Mouse (Mus musculus) kidney, embryonic 16.5 days (tissue): ENCODE results near the gene Mdga1. TPM values are rescaled to one million over a fixed set of nuclear protein-coding genes. Genes with fewer than 3 reads are reported as not detected.

Source experiments
- ATAC-seq: fragments of 200-750 bp; cut with Nextera tagmentation; 2 replicates; pipeline ENCODE4 v1.8.0; 2017; ENCODE audit warnings: moderate TSS enrichment; ENCODE audit not compliant: low FRiP score, low TSS enrichment
- H3K27ac ChIP-seq: fragments of 300-500 bp; sonication (generic); 2 replicates; pipeline ENCODE4 v1.5.1; 2014; ENCODE audit warnings: low read length
- H3K27me3 ChIP-seq: fragments of 300-500 bp; sonication (generic); 2 replicates; pipeline ENCODE4 v1.6.1; 2014; ENCODE audit warnings: low read length, control low read depth, mixed read lengths; ENCODE audit not compliant: insufficient read depth
- H3K36me3 ChIP-seq: fragments of 300-500 bp; sonication (generic); 2 replicates; pipeline ENCODE4 v1.6.1; 2014; ENCODE audit warnings: low read length, control low read depth, mixed read lengths; ENCODE audit not compliant: insufficient read depth
- H3K4me1 ChIP-seq: fragments of 300-500 bp; sonication (generic); 2 replicates; pipeline ENCODE4 v1.6.1; 2014; ENCODE audit warnings: low read length, control low read depth, mixed read lengths; ENCODE audit not compliant: insufficient read depth
- H3K4me2 ChIP-seq: fragments of 300-500 bp; sonication (generic); replicated peaks from 2 replicates; pipeline ENCODE4 v1.6.1; 2014; ENCODE audit warnings: low read depth, low read length
- H3K4me3 ChIP-seq: fragments of 300-500 bp; sonication (generic); 2 replicates; pipeline ENCODE4 v1.5.1; 2014; ENCODE audit warnings: mild to moderate bottlenecking, low read length
- H3K9ac ChIP-seq: fragments of 300-500 bp; sonication (generic); replicated peaks from 2 replicates; pipeline ENCODE4 v1.6.1; 2014; ENCODE audit warnings: low read length
- H3K9me3 ChIP-seq: fragments of 300-500 bp; sonication (generic); 2 replicates; pipeline ENCODE4 v1.6.1; 2016; ENCODE audit warnings: low read length, control low read depth
- WGBS: fragments of 180-500 bp; shearing (Covaris S2); extraction: QIAGEN DNeasy Blood & Tissue Kit; methylation state at CpG from one replicate; pipeline ENCODE4 v1.1.7; 2014; 5-methylcytosine and 5-hydroxymethylcytosine counted together
- polyA plus RNA-seq: library from polyadenylated mRNA; unstranded; fragments of >200 nt; fragmentation: Nextera tagmentation; extraction: Ambion mirVana; gene quantifications from 2 replicates; pipeline ENCODE4 v1.2.1, GENCODE M21; 2015

Gene Mdga1
- polyA plus RNA-seq, 1 experiment from 2014 or later, result 2.4 TPM

DNA sequence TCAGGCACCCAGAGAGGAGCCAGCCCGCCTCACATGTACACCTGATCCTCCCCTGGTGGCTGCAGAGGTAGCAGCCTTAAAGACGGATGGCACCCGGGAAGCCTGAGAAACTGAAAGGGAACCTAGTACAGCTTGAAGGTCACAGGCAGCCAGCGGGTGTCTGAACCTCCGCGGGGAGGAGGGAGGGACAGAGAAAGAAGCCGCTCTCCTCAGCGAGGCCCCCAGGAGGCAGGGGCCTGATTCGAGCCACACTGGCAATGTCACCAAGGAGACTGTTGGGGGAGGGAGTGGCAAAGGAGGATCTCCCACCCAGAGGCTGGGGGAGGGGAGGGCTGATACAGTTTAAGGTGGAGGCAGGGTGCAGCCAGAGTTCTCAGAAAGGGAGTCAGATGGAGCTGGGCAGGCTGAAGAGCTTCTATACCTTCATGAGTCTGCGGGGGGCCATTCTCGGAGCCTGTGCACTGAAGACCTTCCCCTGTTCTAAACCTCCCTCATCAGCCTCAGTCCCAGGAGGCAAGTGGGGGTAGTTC, 6.1 kb downstream of the Mdga1 start:
- Histone ChIP-seq H3K36me3 (no peaks in the 10 kb centered on the region), H3K9ac (peak overlapping the region; percentile 3), H3K4me2 (peak overlapping the region; percentile 37), H3K9me3 (no peaks in the 10 kb centered on the region), H3K27ac (no peak overlapping the region; the same call in 1 of the 2 replicates), H3K27me3 (peaks cover 14% of the 10 kb centered on the region), H3K4me3 (peak overlapping the region; percentile 5; the same call in 1 of the 2 replicates), H3K4me1 (peaks cover 23% of the 10 kb centered on the region)
- 3% methylated on average over 11 of the region's 11 CpGs for WGBS
- peak; percentile 77 for ATAC-seq

DNA sequence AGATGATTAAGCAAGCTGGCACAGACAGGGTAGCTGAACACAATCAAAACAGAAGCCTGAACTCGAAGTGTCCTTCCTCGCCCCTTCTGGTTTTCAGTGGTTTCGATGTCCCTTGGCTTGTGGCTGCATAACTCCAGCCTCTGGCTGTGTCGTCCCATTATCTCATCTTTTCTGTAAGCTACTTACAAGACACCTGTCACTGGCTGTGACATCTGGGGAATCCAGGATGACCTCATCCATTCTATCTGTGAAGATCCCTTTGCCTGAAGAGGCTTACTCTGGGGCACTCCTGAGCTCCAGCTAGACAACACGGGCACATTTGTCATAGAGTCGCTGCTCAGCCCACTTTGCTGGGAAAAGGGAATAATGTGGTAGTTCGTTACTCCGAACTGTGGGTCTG, 14.0 kb downstream of the Mdga1 start:
- no peaks in the 10 kb centered on the region for H3K27me3 ChIP-seq
- no peaks in the 10 kb centered on the region for H3K36me3 ChIP-seq
- no peak overlapping the region for H3K27ac ChIP-seq
- H3K4me3 ChIP-seq, result no peak overlapping the region
- H3K9me3 ChIP-seq, result peaks cover 8% of the 10 kb centered on the region; the same call in 1 of the 2 replicates
- ATAC-seq, result no peak
- no peak overlapping the region for H3K9ac ChIP-seq
- peaks cover 11% of the 10 kb centered on the region for H3K4me1 ChIP-seq
- 72% methylated on average over 8 of the region's 8 CpGs for WGBS
- no peak overlapping the region for H3K4me2 ChIP-seq

DNA sequence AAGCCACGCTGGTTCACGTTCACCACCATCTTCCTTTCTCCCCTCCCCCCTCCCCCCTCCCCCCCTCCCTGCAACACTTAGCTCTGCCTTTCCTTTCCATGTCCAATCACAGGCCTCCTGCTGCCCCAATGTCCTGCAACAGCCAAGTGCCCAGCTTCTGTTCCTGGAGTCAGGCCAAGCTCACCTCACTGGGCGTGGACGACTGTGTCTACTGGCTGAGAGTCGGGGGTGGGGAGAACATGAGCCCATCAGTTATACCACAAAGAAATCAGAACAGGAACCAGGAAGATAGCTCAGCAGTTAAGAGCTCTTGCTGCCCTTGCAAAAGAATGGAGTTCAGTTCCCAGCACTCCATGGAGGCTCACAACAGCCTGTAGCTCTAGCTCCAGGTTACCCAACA, 15.6 kb downstream of the Mdga1 start:
- H3K36me3 ChIP-seq, result no peaks in the 10 kb centered on the region
- no peak overlapping the region for H3K9ac ChIP-seq
- no peaks in the 10 kb centered on the region for H3K27me3 ChIP-seq
- H3K27ac ChIP-seq, result no peak overlapping the region
- H3K4me2 ChIP-seq, result no peak overlapping the region
- H3K4me1 ChIP-seq, result peaks cover 15% of the 10 kb centered on the region
- peaks cover 8% of the 10 kb centered on the region; the same call in 1 of the 2 replicates for H3K9me3 ChIP-seq
- whole genome bisulfite sequencing, result 72% methylated on average over 5 of the region's 5 CpGs
- ATAC-seq, result no peak
- H3K4me3 ChIP-seq, result no peak overlapping the region

DNA sequence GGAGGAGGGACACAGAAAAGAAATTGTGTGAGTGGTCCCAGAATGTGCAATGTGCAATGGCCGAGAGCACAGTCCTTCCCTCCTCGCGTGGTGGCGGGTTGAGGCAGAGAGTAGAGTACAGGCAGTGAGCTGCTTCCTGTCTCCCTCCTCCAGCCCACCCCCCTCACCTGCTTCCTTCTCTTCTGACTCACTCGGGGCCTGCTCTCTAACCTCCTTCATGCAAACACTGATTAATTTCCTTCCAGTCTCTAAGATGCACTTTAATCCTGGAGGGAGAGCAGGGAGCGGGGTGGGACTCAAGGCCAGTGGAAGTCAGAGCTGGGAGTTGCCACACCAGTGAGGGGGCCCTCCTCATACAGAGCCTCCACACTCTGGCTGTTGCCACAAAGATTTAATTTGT, 18.8 kb downstream of the Mdga1 start:
- peak; percentile 83 for ATAC-seq
- Histone ChIP-seq H3K36me3 (no peaks in the 10 kb centered on the region), H3K27ac (peak overlapping the region; percentile 46; the same call in 1 of the 2 replicates), H3K4me1 (peaks cover 24% of the 10 kb centered on the region), H3K4me2 (no peak overlapping the region), H3K4me3 (no peak overlapping the region), H3K27me3 (no peaks in the 10 kb centered on the region), H3K9ac (no peak overlapping the region), H3K9me3 (no peaks in the 10 kb centered on the region)
- WGBS, result 16% methylated on average over 6 of the region's 6 CpGs

DNA sequence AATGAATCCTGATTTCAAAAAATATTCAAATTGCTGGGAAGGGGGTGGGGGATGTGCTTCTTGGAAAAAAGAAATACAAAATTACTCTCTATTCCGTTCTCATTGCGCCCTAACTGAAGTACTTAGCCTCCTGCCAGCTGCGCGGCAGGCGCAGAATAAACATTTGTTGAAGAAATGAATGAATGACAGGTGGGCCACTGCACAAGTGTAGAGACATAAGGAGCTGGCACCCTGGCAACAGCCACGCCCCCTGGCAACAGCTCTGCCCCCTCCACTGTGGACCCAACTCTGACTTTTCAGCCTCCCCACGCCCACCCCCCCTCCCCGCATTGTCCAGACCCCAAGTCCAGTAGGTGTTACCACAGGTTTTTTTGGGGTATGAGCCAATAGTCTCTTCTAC, 19.3 kb downstream of the Mdga1 start:
- 83% methylated on average over 8 of the region's 8 CpGs for WGBS
- Histone ChIP-seq H3K4me3 (no peak overlapping the region), H3K9me3 (no peaks in the 10 kb centered on the region), H3K4me1 (peaks cover 24% of the 10 kb centered on the region), H3K36me3 (no peaks in the 10 kb centered on the region), H3K27ac (peak overlapping the region; percentile 46; the same call in 1 of the 2 replicates), H3K9ac (no peak overlapping the region), H3K27me3 (no peaks in the 10 kb centered on the region), H3K4me2 (no peak overlapping the region)
- ATAC-seq, result no peak

DNA sequence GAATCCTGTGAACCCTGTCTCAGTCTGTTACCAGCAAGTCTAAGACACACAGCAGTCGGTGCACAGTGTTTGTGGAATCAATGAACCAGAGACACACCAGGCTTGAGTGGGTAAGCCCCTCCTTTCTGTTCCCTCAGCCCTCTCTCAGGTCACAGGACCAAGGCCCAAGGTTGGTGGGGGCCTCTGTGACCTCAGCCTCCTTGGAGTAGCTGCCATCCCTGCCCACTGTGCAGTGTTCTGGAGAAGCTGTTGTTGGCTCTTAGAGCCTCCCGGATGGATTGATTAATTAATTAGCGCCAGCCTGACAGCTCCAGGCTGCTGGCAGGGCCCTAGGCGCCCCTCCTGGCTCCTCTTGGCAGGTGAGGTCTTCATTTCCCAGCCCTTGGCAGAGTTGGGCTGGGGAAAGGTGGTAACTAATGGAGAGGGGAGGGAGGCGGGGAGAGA, 22.6 kb downstream of the Mdga1 start:
- 26% methylated on average over 5 of the region's 5 CpGs for WGBS
- no peak overlapping the region for H3K4me3 ChIP-seq
- ATAC-seq, result peak; percentile 80

DNA sequence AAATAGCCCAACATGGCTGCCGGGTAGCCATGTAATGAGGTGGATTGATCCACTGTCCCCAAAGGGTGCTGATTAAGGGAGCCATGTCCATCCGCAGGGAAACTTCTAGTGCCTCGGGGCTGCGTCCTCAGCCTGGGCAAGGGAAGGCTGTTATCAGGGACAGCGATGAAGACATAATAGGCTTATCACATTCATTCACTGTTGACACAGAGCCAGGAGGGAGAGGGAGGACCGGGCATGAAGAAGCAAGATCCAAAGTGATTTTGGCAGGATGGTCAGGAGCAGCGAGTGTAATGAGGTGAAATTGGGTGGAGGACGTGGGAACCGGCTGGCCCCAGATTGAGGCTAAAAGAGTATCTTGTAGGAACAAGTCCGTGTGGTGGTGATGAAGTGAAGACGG, 25.5 kb downstream of the Mdga1 start:
- no peak overlapping the region for H3K27ac ChIP-seq
- no peak overlapping the region for H3K4me3 ChIP-seq
- no peak for ATAC-seq
- H3K27me3 ChIP-seq, result no peaks in the 10 kb centered on the region
- no peaks in the 10 kb centered on the region for H3K36me3 ChIP-seq
- WGBS, result 91% methylated on average over 11 of the region's 11 CpGs
- H3K4me2 ChIP-seq, result no peak overlapping the region
- H3K9ac ChIP-seq, result no peak overlapping the region
- H3K9me3 ChIP-seq, result no peaks in the 10 kb centered on the region
- H3K4me1 ChIP-seq, result peaks cover 11% of the 10 kb centered on the region

More for the DNA sequence above, 22.6 kb downstream of the Mdga1 start:
- Histone ChIP-seq H3K4me1 (peaks cover 24% of the 10 kb centered on the region), H3K36me3 (no peaks in the 10 kb centered on the region), H3K27ac (no peak overlapping the region), H3K4me2 (no peak overlapping the region), H3K9me3 (no peaks in the 10 kb centered on the region), H3K27me3 (no peaks in the 10 kb centered on the region), H3K9ac (no peak overlapping the region)

DNA sequence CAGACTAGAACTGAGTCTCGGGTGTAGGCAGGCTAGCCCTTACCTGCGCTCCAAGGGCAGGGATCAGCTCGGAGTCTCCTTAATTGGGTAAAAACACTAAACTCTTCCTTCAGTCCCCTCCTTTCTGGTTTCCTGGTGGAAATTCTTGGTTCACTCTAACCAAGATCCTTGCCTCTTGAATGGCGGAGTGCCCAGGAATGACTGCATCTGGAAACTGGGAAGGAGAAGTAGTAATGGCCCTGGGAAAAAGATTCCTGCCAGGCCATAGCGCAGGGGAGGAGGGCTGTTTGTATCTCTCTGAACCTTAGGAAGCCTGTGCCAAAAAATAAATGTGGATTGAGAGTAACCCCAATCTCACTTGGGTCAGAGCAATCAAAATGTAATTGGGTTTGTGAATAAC, 30.9 kb downstream of the Mdga1 start:
- Histone ChIP-seq H3K27ac (no peak overlapping the region), H3K4me3 (no peak overlapping the region), H3K4me1 (peaks cover 3% of the 10 kb centered on the region; the same call in 1 of the 2 replicates), H3K4me2 (no peak overlapping the region), H3K9me3 (peaks cover 4% of the 10 kb centered on the region; the same call in 1 of the 2 replicates), H3K9ac (no peak overlapping the region), H3K27me3 (no peaks in the 10 kb centered on the region), H3K36me3 (no peaks in the 10 kb centered on the region)
- ATAC-seq, result no peak
- WGBS, result 91% methylated on average over 5 of the region's 5 CpGs

DNA sequence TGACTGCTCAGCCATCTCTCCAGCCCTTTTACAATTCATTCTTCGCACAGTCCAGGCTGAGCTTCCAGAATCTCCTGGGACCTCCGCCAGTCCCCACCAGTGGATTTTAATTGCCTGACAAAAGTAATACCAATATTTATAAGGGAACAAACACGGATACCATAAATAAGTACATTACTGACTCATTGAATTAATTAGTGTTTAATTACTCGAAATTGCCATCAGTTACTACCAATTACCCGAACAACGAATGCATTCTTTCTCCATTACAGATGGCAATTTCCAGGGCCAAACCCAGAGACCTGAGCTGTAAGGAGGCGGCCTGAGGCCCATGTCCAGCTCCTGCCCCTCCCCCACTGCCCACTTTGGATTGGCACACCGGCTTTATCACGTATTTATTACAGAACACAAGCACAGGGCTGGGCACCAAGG, 32.5 kb downstream of the Mdga1 start:
- 86% methylated on average over 9 of the region's 9 CpGs for WGBS
- no peaks in the 10 kb centered on the region for H3K36me3 ChIP-seq
- no peaks in the 10 kb centered on the region for H3K27me3 ChIP-seq
- H3K4me2 ChIP-seq, result no peak overlapping the region
- no peak overlapping the region for H3K4me3 ChIP-seq
- peaks cover 3% of the 10 kb centered on the region; the same call in 1 of the 2 replicates for H3K4me1 ChIP-seq
- H3K9ac ChIP-seq, result no peak overlapping the region
- no peak for ATAC-seq
- peaks cover 4% of the 10 kb centered on the region; the same call in 1 of the 2 replicates for H3K9me3 ChIP-seq
- H3K27ac ChIP-seq, result no peak overlapping the region

DNA sequence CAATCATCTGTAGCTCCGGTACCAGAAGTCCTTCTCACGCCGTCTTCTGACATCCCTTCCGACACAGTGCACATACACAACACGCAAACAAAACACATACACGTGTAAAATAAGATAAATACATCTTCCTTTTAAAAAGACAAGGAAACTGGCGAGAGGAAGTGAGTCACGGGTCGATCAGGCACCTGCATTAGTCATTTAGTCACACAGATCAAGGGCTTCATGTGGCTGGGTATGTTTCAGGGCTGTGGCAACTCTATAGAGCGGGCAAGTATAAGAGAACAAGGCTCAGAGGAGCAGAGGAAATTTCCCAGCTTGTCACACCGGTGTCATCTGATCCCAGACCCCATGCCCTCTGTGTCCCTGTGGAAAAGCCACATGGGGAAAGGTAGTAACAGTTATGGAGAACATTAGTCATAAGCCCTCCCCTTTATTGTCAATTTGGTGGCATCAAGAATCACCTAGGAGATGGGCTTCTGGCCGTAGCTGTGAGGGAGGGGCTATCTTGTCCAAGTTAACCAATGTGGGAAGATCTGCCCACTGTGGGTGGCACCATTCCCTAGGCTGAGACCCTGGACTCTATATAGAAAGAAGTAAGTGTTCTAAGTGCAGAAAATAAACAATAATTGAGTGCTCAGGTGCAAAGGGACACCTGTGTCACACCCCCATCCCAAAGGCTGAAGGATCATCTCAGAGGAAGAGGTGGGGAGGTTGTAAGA, 35.6 kb downstream of the Mdga1 start:
- Histone ChIP-seq H3K27me3 (no peaks in the 10 kb centered on the region), H3K4me3 (no peak overlapping the region), H3K4me2 (no peak overlapping the region), H3K4me1 (peaks cover 5% of the 10 kb centered on the region), H3K9me3 (peaks cover 4% of the 10 kb centered on the region; the same call in 1 of the 2 replicates), H3K36me3 (no peaks in the 10 kb centered on the region), H3K9ac (no peak overlapping the region), H3K27ac (no peak overlapping the region)
- WGBS, result 84% methylated on average over 12 of the region's 12 CpGs
- no peak for ATAC-seq
